Mouse (Mus musculus) stomach, postnatal 0 days (tissue): Measurements from ENCODE around the gene Podxl. TPM values are rescaled to one million over a fixed set of nuclear protein-coding genes. Genes with fewer than 3 reads are reported as not detected.

Experiments used
- ATAC-seq: fragments of 200-750 bp; cut with Nextera tagmentation; 2 replicates; pipeline ENCODE4 v1.8.0; 2017; ENCODE audit not compliant: low FRiP score, low TSS enrichment
- DNase-seq: peaks from one replicate; pipeline ENCODE4 v3.0.0-alpha.2; 2016; ENCODE audit warnings: low spot score
- H3K27ac ChIP-seq: fragments of 300-500 bp; sonication (generic); replicated peaks from 2 replicates; pipeline ENCODE4 v1.5.1; 2014; ENCODE audit warnings: mild to moderate bottlenecking, control low read depth
- H3K27me3 ChIP-seq: fragments of 300-500 bp; sonication (generic); 2 replicates; pipeline ENCODE4 v1.6.1; 2014; ENCODE audit warnings: low read length; ENCODE audit not compliant: control insufficient read depth, insufficient read depth
- H3K36me3 ChIP-seq: fragments of 300-500 bp; sonication (generic); 2 replicates; pipeline ENCODE4 v1.6.1; 2014; ENCODE audit warnings: low read length, mixed read lengths; ENCODE audit not compliant: control insufficient read depth, insufficient read depth
- H3K4me1 ChIP-seq: fragments of 300-500 bp; sonication (generic); replicated peaks from 2 replicates; pipeline ENCODE4 v1.6.1; 2014; ENCODE audit warnings: antibody characterized with exemption; ENCODE audit not compliant: control insufficient read depth, insufficient read depth
- H3K4me2 ChIP-seq: fragments of 300-500 bp; sonication (generic); replicated peaks from 2 replicates; pipeline ENCODE4 v1.6.1; 2014; ENCODE audit warnings: low read depth, mild to moderate bottlenecking, control low read depth, moderate library complexity
- H3K4me3 ChIP-seq: fragments of 300-500 bp; sonication (generic); 2 replicates; pipeline ENCODE4 v1.5.1; 2014; ENCODE audit warnings: low read depth, low read length, control low read depth
- H3K9ac ChIP-seq: fragments of 300-500 bp; sonication (generic); 2 replicates; pipeline ENCODE4 v1.6.1; 2014; ENCODE audit warnings: mild to moderate bottlenecking, low read length, control low read depth, mixed read lengths
- H3K9me3 ChIP-seq: fragments of 300-500 bp; sonication (generic); 2 replicates; pipeline ENCODE4 v1.6.1; 2016; ENCODE audit warnings: low read length; ENCODE audit not compliant: control insufficient read depth
- CTCF ChIP-seq: IDR thresholded peaks from 2 replicates; pipeline ENCODE4 v1.5.1; 2016; ENCODE audit warnings: antibody characterized with exemption, low read depth, mild to moderate bottlenecking, moderate library complexity
- EP300 ChIP-seq: optimal IDR thresholded peaks from 2 replicates; pipeline ENCODE3; 2016; ENCODE audit warnings: antibody characterized with exemption
- WGBS: fragments of 180-500 bp; shearing (Covaris S2); extraction: QIAGEN DNeasy Blood & Tissue Kit; methylation state at CpG from one replicate; pipeline ENCODE4 v1.1.7; 2014; 5-methylcytosine and 5-hydroxymethylcytosine counted together
- polyA plus RNA-seq: library from polyadenylated mRNA; unstranded; fragments of >200 nt; fragmentation: Nextera tagmentation; extraction: Ambion mirVana; gene quantifications from 2 replicates; pipeline ENCODE4 v1.2.1, GENCODE M21; 2015

The Podxl gene
- polyA plus RNA-seq, 1 experiment from 2014 or later, result 6.6 TPM

GRCm38 (mm10) chr6:31525231-31525900 lies 38.4 kb downstream of the Podxl start:
- no peaks in the 10 kb centered on the region for H3K9me3 ChIP-seq
- H3K27ac ChIP-seq, result no peak overlapping the region
- H3K4me1 ChIP-seq, result no peaks in the 10 kb centered on the region
- H3K27me3 ChIP-seq, result no peaks in the 10 kb centered on the region
- H3K4me3 ChIP-seq, result no peak overlapping the region
- no peak overlapping the region for H3K4me2 ChIP-seq
- DNase-seq (peak; percentile 76), ATAC-seq (peak; percentile 35; the same call in 1 of the 2 replicates)
- TF ChIP-seq EP300 (no peak), CTCF (peak; percentile 93)
- 70% methylated on average over 6 of the region's 6 CpGs for WGBS
- H3K36me3 ChIP-seq, result no peaks in the 10 kb centered on the region
- no peak overlapping the region for H3K9ac ChIP-seq

GRCm38 (mm10) chr6:31524647-31525046 lies 39.1 kb downstream of the Podxl start:
- Histone ChIP-seq H3K36me3 (no peaks in the 10 kb centered on the region), H3K4me2 (no peak overlapping the region), H3K4me1 (no peaks in the 10 kb centered on the region), H3K27ac (no peak overlapping the region), H3K9ac (no peak overlapping the region), H3K9me3 (no peaks in the 10 kb centered on the region), H3K4me3 (no peak overlapping the region), H3K27me3 (no peaks in the 10 kb centered on the region)
- TF ChIP-seq EP300 (no peak), CTCF (no peak)
- WGBS, result 88% methylated on average over 8 of the region's 8 CpGs
- DNase-seq (no peak), ATAC-seq (no peak)

GRCm38 (mm10) chr6:31524121-31524520 lies 39.7 kb downstream of the Podxl start:
- Histone ChIP-seq H3K4me2 (no peak overlapping the region), H3K4me1 (no peaks in the 10 kb centered on the region), H3K27me3 (no peaks in the 10 kb centered on the region), H3K4me3 (no peak overlapping the region), H3K9ac (no peak overlapping the region), H3K36me3 (no peaks in the 10 kb centered on the region), H3K27ac (no peak overlapping the region), H3K9me3 (no peaks in the 10 kb centered on the region)
- DNase-seq (no peak), ATAC-seq (no peak)
- no peak for TF ChIP-seq CTCF
- WGBS, result 87% methylated on average over 13 of the region's 13 CpGs

GRCm38 (mm10) chr6:31523657-31524056 lies 40.1 kb downstream of the Podxl start:
- DNase-seq (no peak), ATAC-seq (no peak)
- 86% methylated on average over 4 of the region's 4 CpGs for WGBS

GRCm38 (mm10) chr6:31523039-31523438 lies 40.7 kb downstream of the Podxl start:
- no peaks in the 10 kb centered on the region for H3K4me1 ChIP-seq
- no peaks in the 10 kb centered on the region for H3K9me3 ChIP-seq
- no peaks in the 10 kb centered on the region for H3K27me3 ChIP-seq
- no peak overlapping the region for H3K4me2 ChIP-seq
- TF ChIP-seq EP300 (no peak), CTCF (no peak)
- 67% methylated on average over 5 of the region's 5 CpGs for whole genome bisulfite sequencing
- no peak overlapping the region for H3K4me3 ChIP-seq
- no peak overlapping the region for H3K9ac ChIP-seq
- DNase-seq (no peak), ATAC-seq (no peak)
- no peak overlapping the region for H3K27ac ChIP-seq
- no peaks in the 10 kb centered on the region for H3K36me3 ChIP-seq

More at GRCm38 (mm10) chr6:31523657-31524056, 40.1 kb downstream of the Podxl start:
- no peak overlapping the region for H3K4me2 ChIP-seq
- H3K27me3 ChIP-seq, result no peaks in the 10 kb centered on the region
- no peak overlapping the region for H3K4me3 ChIP-seq
- H3K36me3 ChIP-seq, result no peaks in the 10 kb centered on the region
- TF ChIP-seq EP300 (no peak), CTCF (no peak)
- H3K27ac ChIP-seq, result no peak overlapping the region
- H3K9ac ChIP-seq, result no peak overlapping the region
- H3K9me3 ChIP-seq, result no peaks in the 10 kb centered on the region
- H3K4me1 ChIP-seq, result no peaks in the 10 kb centered on the region

- Histone ChIP-seq H3K4me1 (no peaks in the 10 kb centered on the region), H3K4me2 (no peak overlapping the region), H3K27me3 (no peaks in the 10 kb centered on the region), H3K9me3 (no peaks in the 10 kb centered on the region), H3K9ac (no peak overlapping the region), H3K4me3 (no peak overlapping the region), H3K36me3 (no peaks in the 10 kb centered on the region), H3K27ac (no peak overlapping the region)
- TF ChIP-seq CTCF (no peak), EP300 (no peak)
- DNase-seq (no peak), ATAC-seq (no peak)
- WGBS, result 74% methylated on average over 4 of the region's 4 CpGs
These were observed 41.3 kb downstream of the Podxl start for GRCm38 (mm10) chr6:31522478-31522877.
